Mouse (Mus musculus) cerebellum, adult 2 months (tissue): ENCODE measurements at regions not wholly inside any gene's neighbourhood (a gene's known extent, or its start where the extent isn't known, plus 50 kb on each side); places are given as distances from the start of the nearest gene placed in this dataset.

Source experiments
- CTCF ChIP-seq: fragments of 200-500 bp; IDR thresholded peaks from 2 replicates; pipeline ENCODE4 v1.5.1; 2011; ENCODE audit warnings: low read depth, mild to moderate bottlenecking, control low read depth, low read length, moderate library complexity, borderline replicate concordance; ENCODE audit not compliant: insufficient read depth
- POLR2A ChIP-seq: fragments of 200-500 bp; IDR thresholded peaks from 2 replicates; pipeline ENCODE4 v1.6.1; 2011; ENCODE audit warnings: low read length, control low read depth, borderline replicate concordance; ENCODE audit not compliant: insufficient read depth

GRCm38 (mm10) chr4:153593291-153593690 lies 110.7 kb upstream of the Ajap1 start:
- TF ChIP-seq CTCF (no peak), POLR2A (no peak)
